13 mouse cellular contexts compared by ENCODE assay signal in genomic region chr7:145029622-145030021, GRCm38 (mm10).
DNase-seq lines count a peak whose midpoint lies in the region; ATAC-seq and TF ChIP-seq lines count a peak whose summit lies in the region.
"Had no signal": no experiment of that assay in that cellular context is flagged by ENCODE, and none has a peak within 500 bp of the region (broad histone marks: within the 10 kb centered on the region; RNA-seq: fewer than 3 reads in every experiment).

No protein-coding gene starts in this region.

- no peak overlapping the region for H3K27ac ChIP-seq in midbrain, embryonic 11.5 days (ENCODE audit: low read depth, low read length)
- H3K27ac ChIP-seq in midbrain, postnatal 0 days (ENCODE audit: low read depth, low read length) = no peak overlapping the region
- H3K27ac ChIP-seq: midbrain, embryonic 13.5 days; neural tube, embryonic 13.5 days had no signal

- peaks cover 6% of the 10 kb centered on the region; the same call in 1 of the 2 replicates for H3K4me1 ChIP-seq in midbrain, embryonic 11.5 days (ENCODE audit: control insufficient read depth, insufficient read depth, low read length)
- no peaks in the 10 kb centered on the region; the same call in 1 of the 2 replicates for H3K4me1 ChIP-seq in midbrain, postnatal 0 days (ENCODE audit: insufficient read depth, low read length)

- no peaks in the 10 kb centered on the region for H3K9me3 ChIP-seq in midbrain, embryonic 11.5 days (ENCODE audit: control insufficient read depth, low read length)
- H3K9me3 ChIP-seq in midbrain, postnatal 0 days (ENCODE audit: low read length) = no peaks in the 10 kb centered on the region
- H3K9me3 ChIP-seq: midbrain, embryonic 13.5 days; neural tube, embryonic 13.5 days had no signal

- DNase-seq in adrenal gland, postnatal 14 days = peak; percentile 28
- DNase-seq in adrenal gland, adult 18-20 months (ENCODE audit: low spot score in 2 of 2) = no peak
- DNase-seq in midbrain, embryonic 11.5 days (ENCODE audit: low spot score, missing footprints) = peak; percentile 51
- DNase-seq in midbrain, postnatal 0 days (ENCODE audit: low spot score) = no peak
- peak; percentile 76 for DNase-seq in lung, postnatal 10 days
- no peak for DNase-seq in retina, postnatal 1 day
- DNase-seq in urinary bladder, adult 2 months (ENCODE audit: low spot score) = no peak
- DNase-seq in right cerebral cortex, postnatal 10 days (ENCODE audit: low spot score in 2 of 2) = no peak
- DNase-seq: cerebellum, postnatal 36 days; heart, postnatal 36 days had no signal

- H3K36me3 ChIP-seq in midbrain, embryonic 11.5 days (ENCODE audit: control insufficient read depth, insufficient read depth, low read length) = no peaks in the 10 kb centered on the region
- H3K36me3 ChIP-seq in midbrain, postnatal 0 days (ENCODE audit: insufficient read depth, low read length) = no peaks in the 10 kb centered on the region
- H3K36me3 ChIP-seq: midbrain, embryonic 13.5 days; neural tube, embryonic 13.5 days had no signal

- ATAC-seq in midbrain, embryonic 11.5 days (ENCODE audit: low FRiP score) = no peak
- no peak for ATAC-seq in midbrain, postnatal 0 days (ENCODE audit: low FRiP score)
- ATAC-seq: inflammation-experienced regulatory T-cells, adult 6 months; midbrain, embryonic 13.5 days had no signal

- no peak overlapping the region for H3K4me3 ChIP-seq in midbrain, embryonic 11.5 days (ENCODE audit: low read depth, low read length)
- no peak overlapping the region for H3K4me3 ChIP-seq in midbrain, postnatal 0 days (ENCODE audit: low read depth, low read length)
- H3K4me3 ChIP-seq: midbrain, embryonic 13.5 days; neural tube, embryonic 13.5 days had no signal

- H3K27me3 ChIP-seq in midbrain, embryonic 11.5 days (ENCODE audit: control insufficient read depth, insufficient read depth, low read length) = no peaks in the 10 kb centered on the region
- H3K27me3 ChIP-seq in midbrain, postnatal 0 days (ENCODE audit: insufficient read depth, low read length) = peaks cover 7% of the 10 kb centered on the region; the same call in 1 of the 2 replicates

- H3K9ac ChIP-seq in midbrain, embryonic 11.5 days (ENCODE audit: low read length) = no peak overlapping the region
- H3K9ac ChIP-seq in midbrain, postnatal 0 days (replicated peaks; ENCODE audit: low read length, poor library complexity, severe bottlenecking) = no peak overlapping the region
- H3K9ac ChIP-seq: midbrain, embryonic 13.5 days; neural tube, embryonic 13.5 days had no signal

- WGBS in midbrain, embryonic 11.5 days = 83% methylated on average over 4 of the region's 4 CpGs
- 95% methylated on average over 4 of the region's 4 CpGs for WGBS in midbrain, postnatal 0 days

- TF ChIP-seq CTCF in midbrain, postnatal 0 days (IDR thresholded peaks at IDR 0.05) = no peak

- no peak overlapping the region for H3K4me2 ChIP-seq in midbrain, embryonic 11.5 days
- H3K4me2 ChIP-seq in midbrain, postnatal 0 days (ENCODE audit: low read depth, low read length, poor library complexity, severe bottlenecking) = no peak overlapping the region

Comparison
In these comparisons a context has a peak if more than half of its experiments do, and no peak if none do; other contexts are left out.
1. DNase-seq: peak in adrenal gland, postnatal 14 days (single experiment), midbrain, embryonic 11.5 days (single experiment) and lung, postnatal 10 days (single experiment); none in adrenal gland, adult 18-20 months (0 of 2), midbrain, postnatal 0 days (single experiment), retina, postnatal 1 day (single experiment), urinary bladder, adult 2 months (single experiment) and right cerebral cortex, postnatal 10 days (0 of 2).